ENCODE assay signal across 18 mouse cellular contexts in genomic region chr1:190290061-190290460, GRCm38 (mm10).
"Had no signal": no experiment of that assay in that cellular context is flagged by ENCODE, and none has a peak within 500 bp of the region (broad histone marks: within the 10 kb centered on the region; RNA-seq: fewer than 3 reads in every experiment).

No protein-coding gene starts in this region.

- H3K9ac ChIP-seq: limb, embryonic 12.5 days; liver, embryonic 13.5 days; liver, postnatal 0 days; lung, embryonic 15.5 days; midbrain, embryonic 12.5 days; neural tube, embryonic 15.5 days had no signal

- H3K27ac ChIP-seq: kidney, postnatal 0 days; limb, embryonic 12.5 days; liver, embryonic 13.5 days; lung, embryonic 15.5 days; macrophage; midbrain, embryonic 12.5 days; neural tube, embryonic 15.5 days had no signal

- H3K4me1 ChIP-seq: limb, embryonic 12.5 days; liver, embryonic 13.5 days; lung, embryonic 15.5 days; megakaryocyte, embryonic 14.5 days had no signal

- ATAC-seq: liver, postnatal 0 days had no signal

- DNase-seq: kidney, adult 8-10 months; kidney, postnatal 36 days; layer of hippocampus, adult 9-11 months; layer of hippocampus, postnatal 36 days; liver; liver, embryonic 13.5 days; liver, postnatal 0 days; lung, postnatal 14 days; spleen, adult 18-20 months; thymus, postnatal 36 days had no signal

- H3K4me2 ChIP-seq: limb, embryonic 12.5 days; liver, embryonic 13.5 days; lung, embryonic 15.5 days; midbrain, embryonic 12.5 days; neural tube, embryonic 15.5 days had no signal

- H3K9me3 ChIP-seq: limb, embryonic 12.5 days; liver, embryonic 13.5 days; lung, embryonic 15.5 days; midbrain, embryonic 12.5 days; neural tube, embryonic 15.5 days had no signal

- H3K36me3 ChIP-seq: limb, embryonic 12.5 days; liver, embryonic 13.5 days; lung, embryonic 15.5 days; midbrain, embryonic 12.5 days; neural tube, embryonic 15.5 days had no signal

- H3K27me3 ChIP-seq: liver, embryonic 13.5 days; megakaryocyte, embryonic 14.5 days; neural tube, embryonic 15.5 days had no signal

- H3K4me3 ChIP-seq: limb, embryonic 12.5 days; liver, embryonic 13.5 days; lung, embryonic 15.5 days; megakaryocyte, embryonic 14.5 days; midbrain, embryonic 12.5 days; myocyte; neural tube, embryonic 15.5 days had no signal
